Mouse (Mus musculus): ENCODE results near the gene Gcc2.
"Not testable (repeated sequence)": the region's sequence is repeated elsewhere in the genome, so short reads cannot be mapped to it uniquely, and the experiment has no call there.

GRCm38 (mm10) chr10:58224827-58225785, 30.2 kb upstream of the Gcc2 start, which contains the start of gene AW822073:
- not testable (repeated sequence) for TF ChIP-seq CTCF, EP300 (IDR thresholded peaks at IDR 0.05; ENCODE audit: low read depth)
